Mouse (Mus musculus): ENCODE data around the gene Sulf2. TPM values are rescaled to one million over a fixed set of nuclear protein-coding genes. Genes with fewer than 3 reads are reported as not detected.

Gene Sulf2
- polyA plus RNA-seq, 1 experiment from 2014 or later: 113 TPM

DNA sequence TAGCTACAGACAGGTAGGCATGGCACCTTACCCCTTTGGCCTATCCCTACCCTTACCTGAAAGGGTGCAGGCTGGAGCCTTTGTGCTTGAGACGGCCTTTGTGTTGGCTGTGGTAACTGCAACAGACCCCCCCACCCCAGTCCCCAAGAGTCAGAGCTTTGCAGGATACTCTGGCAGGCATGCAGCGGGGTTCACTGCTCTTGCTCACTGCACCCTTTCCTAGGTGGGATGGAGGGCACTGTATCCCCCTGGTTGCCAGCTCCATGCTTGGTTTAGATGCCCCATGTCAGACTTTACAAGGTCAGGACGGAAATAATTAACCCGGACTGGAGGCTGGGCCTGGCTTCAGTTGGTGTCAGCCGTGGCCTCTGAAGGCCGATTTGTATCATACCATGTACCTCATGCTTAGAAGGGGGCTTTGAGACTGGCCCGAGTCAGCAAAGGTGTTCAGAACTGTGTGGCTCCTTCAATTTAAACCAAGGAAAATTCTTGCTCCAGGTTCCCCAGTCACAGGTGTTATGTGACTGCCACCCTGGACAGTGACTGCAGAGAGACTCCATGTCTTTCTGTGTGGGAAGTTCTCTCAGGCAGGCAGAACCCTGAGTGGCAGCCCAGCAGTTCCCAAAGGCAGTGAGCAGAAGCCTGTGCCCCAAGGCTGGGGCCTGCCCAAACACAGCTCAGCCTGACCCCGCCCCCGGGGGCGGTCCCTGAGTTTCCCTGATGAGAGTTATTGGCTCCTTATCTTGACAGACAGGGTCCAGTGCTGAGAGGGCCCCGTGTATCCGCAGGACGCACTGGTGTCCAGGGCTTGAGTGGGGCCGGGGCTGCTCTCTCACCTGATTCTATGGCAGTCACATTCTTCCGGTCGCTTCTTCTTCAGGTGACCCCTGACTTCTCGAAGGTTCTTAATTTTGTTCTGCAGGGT lies 75.2 kb downstream of the Sulf2 start:
- WGBS: 60% methylated on average over 17 of the region's 17 CpGs
- Histone ChIP-seq H3K27me3 (no peaks in the 10 kb centered on the region; the same call in 1 of the 2 replicates), H3K4me3 (no peak overlapping the region), H3K9me3 (no peaks in the 10 kb centered on the region), H3K36me3 (peaks cover 16% of the 10 kb centered on the region; the same call in 1 of the 2 replicates), H3K4me1 (peaks cover 14% of the 10 kb centered on the region), H3K4me2 (replicated peaks) (no peak overlapping the region), H3K27ac (replicated peaks) (no peak overlapping the region), H3K9ac (replicated peaks) (no peak overlapping the region)
- ATAC-seq (ENCODE audit: low FRiP score, low read depth): no peak

DNA sequence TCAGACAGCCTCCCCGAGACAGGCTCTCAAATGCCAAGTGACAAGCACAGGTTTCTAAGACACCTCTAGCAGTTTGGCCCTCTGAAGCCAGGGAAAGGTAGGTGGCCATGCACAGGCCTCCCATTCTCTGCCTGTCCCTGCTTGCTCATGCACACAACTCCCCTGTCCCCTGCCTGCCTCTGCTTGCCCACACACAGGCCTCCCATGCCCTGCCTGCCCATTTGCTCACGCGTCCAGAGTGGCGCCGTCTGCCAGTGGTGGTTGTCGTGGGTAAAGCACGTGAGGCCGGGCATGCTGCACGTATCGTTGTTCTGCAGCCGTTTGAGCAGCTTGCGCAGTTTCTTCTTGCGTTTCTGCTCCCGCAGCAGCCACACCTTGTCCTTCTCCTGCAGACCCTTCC lies 76.2 kb downstream of the Sulf2 start:
- ATAC-seq (ENCODE audit: low FRiP score, low read depth): no peak
- H3K36me3 ChIP-seq: peaks cover 16% of the 10 kb centered on the region; the same call in 1 of the 2 replicates

DNA sequence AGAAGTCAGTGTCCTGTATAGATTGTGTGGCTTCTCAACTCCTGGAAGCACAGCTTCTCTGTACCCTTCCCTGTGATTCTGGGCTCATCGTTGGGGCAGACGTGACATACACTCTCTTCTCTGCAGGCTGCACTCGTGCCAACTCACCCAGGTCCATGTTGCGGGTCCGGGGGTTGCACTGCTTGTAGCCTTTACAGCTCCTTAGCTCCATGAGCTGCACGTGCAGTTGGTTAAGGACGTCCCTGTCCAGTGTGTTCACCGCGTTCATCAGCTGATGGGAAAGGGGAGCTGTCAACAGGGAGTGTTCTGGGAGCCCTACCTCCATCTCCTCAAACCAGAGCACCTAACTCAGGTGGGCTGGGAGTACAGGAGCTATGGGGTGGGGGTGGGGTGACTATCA lies 78.1 kb downstream of the Sulf2 start:
- Histone ChIP-seq H3K4me1 (peaks cover 11% of the 10 kb centered on the region), H3K27ac (replicated peaks) (no peak overlapping the region), H3K9ac (replicated peaks) (no peak overlapping the region), H3K4me3 (no peak overlapping the region), H3K27me3 (no peaks in the 10 kb centered on the region), H3K4me2 (replicated peaks) (no peak overlapping the region), H3K36me3 (peaks cover 29% of the 10 kb centered on the region), H3K9me3 (no peaks in the 10 kb centered on the region)
- WGBS: 93% methylated on average over 9 of the region's 9 CpGs
- ATAC-seq (ENCODE audit: low FRiP score, low read depth): no peak

More for the DNA sequence above, 76.2 kb downstream of the Sulf2 start:
- no peak overlapping the region for H3K27ac ChIP-seq (replicated peaks)
- H3K27me3 ChIP-seq: no peaks in the 10 kb centered on the region; the same call in 1 of the 2 replicates
- no peak overlapping the region for H3K9ac ChIP-seq (replicated peaks)
- peaks cover 14% of the 10 kb centered on the region for H3K4me1 ChIP-seq
- WGBS: 93% methylated on average over 14 of the region's 14 CpGs
- H3K9me3 ChIP-seq: no peaks in the 10 kb centered on the region
- H3K4me3 ChIP-seq: no peak overlapping the region
- H3K4me2 ChIP-seq (replicated peaks): no peak overlapping the region

DNA sequence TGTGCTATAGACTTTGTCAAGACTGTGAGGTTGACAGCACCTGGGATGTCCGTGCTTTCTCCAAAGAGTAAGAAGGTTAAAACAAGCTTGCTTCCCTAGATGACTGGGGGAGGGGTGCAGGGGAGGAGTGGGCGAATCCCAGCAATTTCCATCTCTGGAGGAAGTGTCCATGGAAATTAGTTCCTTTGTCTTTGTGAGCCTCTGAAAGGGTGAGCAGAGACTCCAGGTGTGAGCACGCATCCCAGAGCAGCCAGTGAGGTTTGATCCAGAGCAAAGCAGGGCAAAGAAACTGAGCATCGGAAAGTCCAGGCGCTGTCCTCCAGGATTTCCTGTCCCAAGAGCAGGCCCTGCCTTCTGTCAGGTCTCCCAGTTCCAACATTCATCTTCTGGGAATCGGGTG lies 81.1 kb downstream of the Sulf2 start:
- Histone ChIP-seq H3K27ac (replicated peaks) (peak overlapping the region; percentile 30; the same call in 1 of the 2 replicates), H3K36me3 (peaks cover 49% of the 10 kb centered on the region), H3K9me3 (no peaks in the 10 kb centered on the region), H3K27me3 (no peaks in the 10 kb centered on the region), H3K4me1 (peaks cover 3% of the 10 kb centered on the region; the same call in 1 of the 2 replicates), H3K4me3 (no peak overlapping the region), H3K4me2 (replicated peaks) (no peak overlapping the region), H3K9ac (replicated peaks) (no peak overlapping the region)
- 60% methylated on average over 6 of the region's 6 CpGs for WGBS
- no peak for ATAC-seq (ENCODE audit: low FRiP score, low read depth)

DNA sequence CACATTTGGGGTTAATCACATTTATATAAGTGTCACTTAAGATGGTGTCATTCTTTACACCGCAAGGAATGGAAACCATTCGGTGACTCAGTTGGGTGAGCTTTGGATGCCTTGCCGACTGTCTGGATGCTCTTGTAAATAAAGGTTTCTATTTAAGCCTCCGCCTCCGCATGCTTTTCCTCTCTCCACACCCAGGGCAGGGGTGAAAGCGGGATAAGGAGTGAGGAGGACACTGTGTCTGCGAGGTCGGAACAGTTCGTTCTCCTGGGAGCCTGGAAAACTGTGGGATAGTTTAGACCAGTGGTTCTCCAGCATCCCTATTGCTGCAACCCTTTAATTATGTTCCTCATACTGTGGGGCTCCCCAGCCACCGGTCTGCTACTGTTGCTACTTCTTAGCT lies 82.4 kb downstream of the Sulf2 start:
- Histone ChIP-seq H3K9ac (replicated peaks) (no peak overlapping the region), H3K4me2 (replicated peaks) (no peak overlapping the region), H3K36me3 (peaks cover 52% of the 10 kb centered on the region), H3K4me1 (peaks cover 3% of the 10 kb centered on the region; the same call in 1 of the 2 replicates), H3K27ac (replicated peaks) (no peak overlapping the region), H3K9me3 (no peaks in the 10 kb centered on the region), H3K4me3 (no peak overlapping the region), H3K27me3 (no peaks in the 10 kb centered on the region)
- WGBS: 86% methylated on average over 10 of the region's 10 CpGs
- ATAC-seq (ENCODE audit: low FRiP score, low read depth): no peak

DNA sequence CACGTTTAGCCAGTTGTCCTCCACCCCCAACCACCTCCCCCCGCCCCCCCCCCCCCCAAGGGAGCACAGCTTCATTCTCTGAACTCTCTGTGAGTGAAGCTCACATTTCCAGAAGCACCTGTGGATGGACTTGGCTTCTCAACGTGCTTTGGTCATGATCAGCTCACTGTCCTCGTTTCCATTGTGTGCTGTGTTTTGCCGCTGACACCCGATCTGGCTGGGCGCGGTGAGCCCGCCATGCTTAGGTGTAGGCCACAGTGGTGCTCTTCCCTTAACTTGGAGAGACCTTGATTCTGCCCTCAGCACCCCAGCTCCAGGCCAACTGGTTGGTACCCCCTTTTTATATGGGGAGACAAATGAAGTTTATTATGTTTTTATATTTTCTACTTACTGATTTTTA lies 83.6 kb downstream of the Sulf2 start:
- WGBS: 93% methylated on average over 8 of the region's 9 CpGs
- no peak for ATAC-seq (ENCODE audit: low FRiP score, low read depth)
- no peak overlapping the region for H3K4me3 ChIP-seq
- peaks cover 58% of the 10 kb centered on the region for H3K36me3 ChIP-seq
- no peak overlapping the region for H3K27ac ChIP-seq (replicated peaks)
- H3K4me1 ChIP-seq: peaks cover 3% of the 10 kb centered on the region; the same call in 1 of the 2 replicates
- H3K4me2 ChIP-seq (replicated peaks): no peak overlapping the region
- H3K9ac ChIP-seq (replicated peaks): no peak overlapping the region
- H3K9me3 ChIP-seq: no peaks in the 10 kb centered on the region
- no peaks in the 10 kb centered on the region for H3K27me3 ChIP-seq

DNA sequence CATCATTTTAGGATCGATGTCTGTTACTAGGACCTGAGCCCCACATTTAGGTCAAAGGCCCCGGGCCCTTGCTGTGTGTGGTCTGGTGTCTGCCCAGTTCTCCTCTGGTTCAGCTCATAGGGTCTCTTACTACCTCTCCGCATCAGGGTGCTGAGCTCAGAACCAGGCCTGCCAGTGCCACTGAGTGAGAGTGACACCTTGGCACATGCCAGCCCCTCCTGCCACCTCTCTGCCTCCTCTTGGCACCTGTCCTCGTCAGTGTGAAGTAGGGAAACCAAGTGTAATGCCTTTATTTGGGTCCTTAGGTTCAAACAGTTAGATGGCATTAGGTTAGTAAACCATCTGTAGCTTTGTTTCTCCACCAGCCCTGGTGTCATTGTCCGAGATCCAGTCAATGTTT lies 84.0 kb downstream of the Sulf2 start:
- H3K27me3 ChIP-seq: no peaks in the 10 kb centered on the region
- no peak overlapping the region for H3K4me2 ChIP-seq (replicated peaks)
- 97% methylated on average over 5 of the region's 5 CpGs for WGBS
- no peak overlapping the region for H3K4me3 ChIP-seq
- peaks cover 62% of the 10 kb centered on the region for H3K36me3 ChIP-seq
- no peak for ATAC-seq (ENCODE audit: low FRiP score, low read depth)
- H3K4me1 ChIP-seq: peaks cover 3% of the 10 kb centered on the region; the same call in 1 of the 2 replicates
- no peak overlapping the region for H3K9ac ChIP-seq (replicated peaks)
- no peaks in the 10 kb centered on the region for H3K9me3 ChIP-seq
- no peak overlapping the region for H3K27ac ChIP-seq (replicated peaks)

DNA sequence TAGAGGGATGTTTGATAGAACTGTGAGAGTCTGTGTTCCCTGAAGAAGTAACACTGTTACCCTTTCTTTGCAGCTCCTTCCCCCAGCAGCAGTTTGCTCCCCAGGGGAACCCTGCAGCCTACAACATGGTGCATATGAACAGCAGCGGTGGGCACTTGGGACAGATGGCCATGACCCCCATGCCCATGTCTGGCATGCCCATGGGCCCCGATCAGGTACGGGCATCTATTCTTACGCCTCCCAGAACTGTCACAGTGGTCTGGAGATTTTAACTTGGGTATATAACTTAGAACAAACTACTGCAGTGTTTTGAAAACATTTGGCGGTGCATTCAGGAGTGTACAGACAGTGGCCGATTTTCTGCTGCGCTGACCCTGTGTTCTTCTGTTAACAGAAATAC lies 85.7 kb downstream of the Sulf2 start:
- H3K4me2 ChIP-seq (replicated peaks): no peak overlapping the region
- peaks cover 77% of the 10 kb centered on the region for H3K36me3 ChIP-seq
- WGBS: 93% methylated on average over 7 of the region's 7 CpGs
- no peaks in the 10 kb centered on the region for H3K9me3 ChIP-seq
- no peak overlapping the region for H3K27ac ChIP-seq (replicated peaks)
- H3K27me3 ChIP-seq: no peaks in the 10 kb centered on the region
- no peak overlapping the region for H3K9ac ChIP-seq (replicated peaks)
- no peak overlapping the region for H3K4me3 ChIP-seq
- no peak for ATAC-seq (ENCODE audit: low FRiP score, low read depth)
- H3K4me1 ChIP-seq: peaks cover 3% of the 10 kb centered on the region; the same call in 1 of the 2 replicates

DNA sequence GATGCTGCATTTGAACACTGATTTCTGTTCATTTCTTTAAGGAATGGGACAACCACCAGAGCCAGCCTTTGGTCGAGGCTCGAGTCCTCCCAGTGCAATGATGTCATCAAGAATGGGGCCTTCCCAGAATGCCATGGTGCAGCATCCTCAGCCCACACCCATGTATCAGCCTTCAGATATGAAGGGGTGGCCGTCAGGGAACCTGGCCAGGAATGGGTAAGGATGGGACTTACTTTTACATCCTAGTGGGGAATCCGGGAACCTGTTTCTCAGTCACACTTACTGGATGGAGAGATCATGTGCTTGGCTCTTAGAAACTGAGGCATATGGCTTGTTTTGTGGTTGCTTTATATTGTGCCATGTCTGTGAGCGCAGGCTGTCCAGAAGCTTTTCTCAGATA lies 86.3 kb downstream of the Sulf2 start:
- Histone ChIP-seq H3K4me3 (no peak overlapping the region), H3K9ac (replicated peaks) (no peak overlapping the region), H3K27ac (replicated peaks) (no peak overlapping the region), H3K4me2 (replicated peaks) (no peak overlapping the region), H3K36me3 (peaks cover 83% of the 10 kb centered on the region), H3K27me3 (no peaks in the 10 kb centered on the region), H3K9me3 (no peaks in the 10 kb centered on the region), H3K4me1 (peaks cover under 1% of the 10 kb centered on the region; the same call in 1 of the 2 replicates)
- no peak for ATAC-seq (ENCODE audit: low FRiP score, low read depth)
- WGBS: 88% methylated on average over 5 of the region's 5 CpGs

DNA sequence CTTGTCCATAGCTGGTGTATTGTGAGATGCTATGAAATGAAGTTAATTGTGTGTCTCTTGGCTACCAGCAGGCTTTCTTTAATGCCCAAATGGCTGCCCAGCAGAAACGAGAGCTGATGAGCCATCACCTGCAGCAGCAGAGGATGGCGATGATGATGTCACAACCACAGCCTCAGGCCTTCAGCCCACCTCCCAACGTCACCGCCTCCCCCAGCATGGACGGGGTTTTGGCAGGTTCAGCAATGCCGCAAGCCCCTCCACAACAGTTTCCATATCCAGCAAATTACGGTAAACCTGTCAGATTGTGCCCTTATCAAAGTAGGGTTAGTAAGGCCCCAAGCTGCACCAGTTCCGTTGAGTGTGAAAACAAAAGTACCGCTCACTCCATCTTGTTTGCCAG lies 87.2 kb downstream of the Sulf2 start:
- no peak overlapping the region for H3K4me2 ChIP-seq (replicated peaks)
- no peaks in the 10 kb centered on the region for H3K9me3 ChIP-seq
- peaks cover 85% of the 10 kb centered on the region for H3K36me3 ChIP-seq
- H3K9ac ChIP-seq (replicated peaks): no peak overlapping the region
- H3K4me3 ChIP-seq: no peak overlapping the region
- no peaks in the 10 kb centered on the region for H3K4me1 ChIP-seq
- WGBS: 92% methylated on average over 9 of the region's 9 CpGs
- no peak overlapping the region for H3K27ac ChIP-seq (replicated peaks)
- no peaks in the 10 kb centered on the region for H3K27me3 ChIP-seq
- ATAC-seq (ENCODE audit: low FRiP score, low read depth): no peak

DNA sequence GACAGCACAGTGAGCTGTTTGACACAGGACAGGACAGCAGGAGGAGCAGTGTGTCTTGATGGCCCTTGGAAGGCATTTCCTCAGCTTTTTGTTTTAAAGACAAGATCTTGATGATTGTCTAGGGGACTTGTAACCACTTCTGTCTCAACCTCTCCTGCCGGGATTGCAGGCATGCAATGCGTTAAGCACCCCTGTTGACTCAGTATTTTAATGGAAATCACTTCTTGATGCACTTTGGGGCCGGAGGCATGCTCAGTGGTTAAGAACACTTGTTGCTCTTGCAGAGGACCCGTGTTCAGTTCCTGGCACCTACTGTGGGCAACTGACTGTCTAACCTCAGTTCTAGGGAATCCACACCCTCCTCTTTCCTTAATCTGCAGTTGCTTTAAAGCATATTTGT lies 89.0 kb downstream of the Sulf2 start:
- H3K27me3 ChIP-seq: no peaks in the 10 kb centered on the region
- no peak overlapping the region for H3K27ac ChIP-seq (replicated peaks)
- no peak for ATAC-seq (ENCODE audit: low FRiP score, low read depth)
- no peaks in the 10 kb centered on the region for H3K9me3 ChIP-seq
- H3K36me3 ChIP-seq: peaks cover 81% of the 10 kb centered on the region
- WGBS: 64% methylated on average over 4 of the region's 4 CpGs
- H3K4me1 ChIP-seq: no peaks in the 10 kb centered on the region
- H3K9ac ChIP-seq (replicated peaks): no peak overlapping the region
- no peak overlapping the region for H3K4me3 ChIP-seq
- no peak overlapping the region for H3K4me2 ChIP-seq (replicated peaks)

DNA sequence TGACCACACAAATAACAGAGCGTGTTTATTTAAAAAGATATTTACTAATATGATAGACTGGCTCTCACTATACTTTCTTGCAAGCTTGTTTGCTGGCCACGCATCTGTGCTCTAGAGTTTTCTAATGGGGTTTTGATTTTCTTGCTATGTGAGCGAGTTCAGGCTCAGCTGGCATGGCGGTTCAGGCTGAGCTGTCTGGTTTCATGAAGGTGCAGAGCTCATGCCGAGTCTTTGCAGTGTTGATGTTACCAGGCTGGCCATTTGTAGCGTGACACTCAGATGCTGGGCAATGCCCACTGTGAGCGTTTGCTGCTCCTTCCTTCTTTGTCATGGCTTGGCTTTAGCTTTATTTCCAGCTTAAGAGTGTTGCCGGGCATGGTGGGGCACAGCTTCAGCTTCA lies 93.0 kb downstream of the Sulf2 start:
- no peak overlapping the region for H3K9ac ChIP-seq (replicated peaks)
- 92% methylated on average over 8 of the region's 8 CpGs for WGBS
- ATAC-seq (ENCODE audit: low FRiP score, low read depth): no peak
- H3K4me2 ChIP-seq (replicated peaks): no peak overlapping the region
- no peak overlapping the region for H3K27ac ChIP-seq (replicated peaks)
- H3K9me3 ChIP-seq: no peaks in the 10 kb centered on the region
- no peaks in the 10 kb centered on the region for H3K27me3 ChIP-seq
- no peaks in the 10 kb centered on the region for H3K4me1 ChIP-seq
- H3K36me3 ChIP-seq: peaks cover 76% of the 10 kb centered on the region
- H3K4me3 ChIP-seq: no peak overlapping the region

Data from midbrain, embryonic 12.5 days (tissue).